Mouse (Mus musculus) skeletal muscle tissue, postnatal 0 days (tissue): ENCODE data around the gene Sdf4. TPM values are rescaled to one million over a fixed set of nuclear protein-coding genes. Genes with fewer than 3 reads are reported as not detected.

Experiments
- microRNA counts: library from miRNA; unstranded; fragments of <30 nt; microRNA quantifications from one replicate; lab custom pipeline; 2015
- microRNA-seq, 2 experiments: library from miRNA; unstranded; fragments of <30 nt; microRNA quantifications; one replicate each; pipeline ENCODE4; 2016
- polyA plus RNA-seq: library from polyadenylated mRNA; unstranded; fragments of >200 nt; fragmentation: Nextera tagmentation; extraction: Ambion mirVana; gene quantifications from 2 replicates; pipeline ENCODE4 v1.2.1, GENCODE M21; 2015

The Sdf4 gene
- polyA plus RNA-seq, result 85.8 and 116 TPM in 2 replicates

GRCm38 (mm10) chr4:155992241-155992905 lies at the start of gene Sdf4, which contains the start of gene B3galt6:
Sdf4 (plus strand) TSS chr4:155992872.
B3galt6 (minus strand) TSS chr4:155992649.

GRCm38 (mm10) chr4:155943534-155944249 lies 49.0 kb upstream of the Sdf4 start, which contains the start of gene Ube2j2:
Ube2j2 (plus strand) TSS chr4:155943831.

GRCm38 (mm10) chr4:155962167-155962971 lies 30.3 kb upstream of the Sdf4 start, which contains the start of gene C1qtnf12:
C1qtnf12 (plus strand) TSS chr4:155962318.

GRCm38 (mm10) chr4:156013637-156014036 lies 21.0 kb downstream of the Sdf4 start, which contains the start of gene Tnfrsf4:
Tnfrsf4 (plus strand) TSS chr4:156013843.

GRCm38 (mm10) chr4:156026013-156026412 lies 33.3 kb downstream of the Sdf4 start, which contains the start of gene Tnfrsf18:
Tnfrsf18 (plus strand) TSS chr4:156026164.

GRCm38 (mm10) chr4:156059261-156059660 lies 66.6 kb downstream of the Sdf4 start, which contains the start of gene Ttll10:
Ttll10 (minus strand) TSS chr4:156059414.

MicroRNA genes within 50 kb of the gene (microRNA counts, 519-probe panel; counts per million panel counts)
- 296 counts per million, percentile 58 among the panel's probes with 10 or more counts for microRNA mmu-miR-200a (lab: Ali Mortazavi, UCI)
- 2,628 counts per million, percentile 69 among the panel's probes with 10 or more counts for microRNA mmu-miR-200b (lab: Ali Mortazavi, UCI)
- 296 counts per million, percentile 58 among the panel's probes with 10 or more counts for microRNA mmu-miR-429 (lab: Ali Mortazavi, UCI)

Small RNA genes within 50 kb of the gene (microRNA-seq; reads per million reads assigned to microRNA genes)
- gene Mir200a, result 0.42 to 1.4 reads per million in 2 experiments
- gene Mir200b, result 4.9 to 8.6 reads per million in 2 experiments
- gene Mir429, result 10.6 to 20.5 reads per million in 2 experiments

Other genes with a start within 250 kb of the Sdf4 start
- 56.3 and 59.2 TPM in 2 replicates for gene Atad3a, start 231.8 kb upstream of the Sdf4 start, polyA plus RNA-seq
- gene Vwa1, start 218.2 kb upstream of the Sdf4 start, polyA plus RNA-seq, result 20.3 and 22.5 TPM in 2 replicates
- gene Tmem88b, start 207.0 kb upstream of the Sdf4 start, polyA plus RNA-seq, result 1.4 and 1.5 TPM in 2 replicates
- gene Ankrd65, start 202.4 kb upstream of the Sdf4 start, polyA plus RNA-seq, result 0.13 and 0.15 TPM in 2 replicates
- gene Mrpl20, start 190.0 kb upstream of the Sdf4 start, polyA plus RNA-seq, result 172 and 176 TPM in 2 replicates
- gene Ccnl2, start 180.4 kb upstream of the Sdf4 start, polyA plus RNA-seq, result 89.3 and 91.0 TPM in 2 replicates
- 131 and 148 TPM in 2 replicates for gene Aurkaip1, start 161.6 kb upstream of the Sdf4 start, polyA plus RNA-seq
- gene Mxra8, start 153.2 kb upstream of the Sdf4 start, polyA plus RNA-seq, result 109 and 120 TPM in 2 replicates
- 13.5 and 16.4 TPM in 2 replicates for gene Dvl1, start 145.5 kb upstream of the Sdf4 start, polyA plus RNA-seq
- gene Tas1r3, start 129.5 kb upstream of the Sdf4 start, polyA plus RNA-seq, result 0.16 and 0.21 TPM in 2 replicates
- gene Cptp, start 123.4 kb upstream of the Sdf4 start, polyA plus RNA-seq, result 8.0 and 8.1 TPM in 2 replicates
- 23.9 and 26.2 TPM in 2 replicates for gene Ints11, start 123.3 kb upstream of the Sdf4 start, polyA plus RNA-seq
- 24.9 and 28.0 TPM in 2 replicates for gene Pusl1, start 101.1 kb upstream of the Sdf4 start, polyA plus RNA-seq
- gene Acap3, start 101.0 kb upstream of the Sdf4 start, polyA plus RNA-seq, result 9.6 and 9.8 TPM in 2 replicates
- 65.7 and 69.6 TPM in 2 replicates for gene Ube2j2, start 49.0 kb upstream of the Sdf4 start, polyA plus RNA-seq
- gene C1qtnf12, start 30.6 kb upstream of the Sdf4 start, polyA plus RNA-seq, result 22.7 and 51.1 TPM in 2 replicates
- gene B3galt6, start 223 bp upstream of the Sdf4 start, polyA plus RNA-seq, result 8.4 and 8.5 TPM in 2 replicates
- 0.23 and 0.38 TPM in 2 replicates for gene Tnfrsf4, start 21.0 kb downstream of the Sdf4 start, polyA plus RNA-seq
- gene Tnfrsf18, start 33.3 kb downstream of the Sdf4 start, polyA plus RNA-seq, result 1.0 and 1.3 TPM in 2 replicates
- not detected in 2 replicates for gene Ttll10, start 66.5 kb downstream of the Sdf4 start, polyA plus RNA-seq
- gene 9430015G10Rik, start 117.1 kb downstream of the Sdf4 start, polyA plus RNA-seq, result 4.9 and 5.1 TPM in 2 replicates
- gene Rnf223, start 137.6 kb downstream of the Sdf4 start, polyA plus RNA-seq, result 0.19 TPM in 1 of 2 replicates, not detected in the other
- gene Agrn, start 204.6 kb downstream of the Sdf4 start, polyA plus RNA-seq, result 9.7 and 10.3 TPM in 2 replicates
- gene Isg15, start 207.9 kb downstream of the Sdf4 start, polyA plus RNA-seq, result 5.4 and 5.6 TPM in 2 replicates
- 1.4 and 2.0 TPM in 2 replicates for gene AW011738, start 210.4 kb downstream of the Sdf4 start, polyA plus RNA-seq
- gene Perm1, start 223.0 kb downstream of the Sdf4 start, polyA plus RNA-seq, result 17.7 and 19.9 TPM in 2 replicates
- 7.1 TPM in 2 replicates for gene Plekhn1, start 242.0 kb downstream of the Sdf4 start, polyA plus RNA-seq
- gene Noc2l, start 243.1 kb downstream of the Sdf4 start, polyA plus RNA-seq, result 21.8 and 23.8 TPM in 2 replicates